Mouse (Mus musculus) midbrain, embryonic 13.5 days (tissue): ENCODE measurements around the gene Zfp978. TPM values are rescaled to one million over a fixed set of nuclear protein-coding genes. Genes with fewer than 3 reads are reported as not detected.
"Not testable (repeated sequence)": the region's sequence is repeated elsewhere in the genome, so short reads cannot be mapped to it uniquely, and the experiment has no call there.

Source experiments
- ATAC-seq: fragments of 200-750 bp; cut with Nextera tagmentation; 2 replicates; pipeline ENCODE4 v1.8.0; 2017; ENCODE audit warnings: mild to moderate bottlenecking, moderate TSS enrichment, moderate library complexity
- H3K27ac ChIP-seq: fragments of 300-500 bp; sonication (generic); 2 replicates; pipeline ENCODE4 v1.5.1; 2015; ENCODE audit warnings: inconsistent platforms, mild to moderate bottlenecking, moderate library complexity
- H3K27me3 ChIP-seq: fragments of 300-500 bp; sonication (generic); 2 replicates; pipeline ENCODE4 v1.6.1; 2015; ENCODE audit warnings: mild to moderate bottlenecking, inconsistent platforms
- H3K36me3 ChIP-seq: fragments of 300-500 bp; sonication (generic); 2 replicates; pipeline ENCODE4 v1.6.1; 2015; ENCODE audit warnings: mild to moderate bottlenecking, inconsistent platforms
- H3K4me1 ChIP-seq: fragments of 300-500 bp; sonication (generic); replicated peaks from 2 replicates; pipeline ENCODE4 v1.6.1; 2015; ENCODE audit warnings: inconsistent platforms
- H3K4me2 ChIP-seq: fragments of 300-500 bp; sonication (generic); replicated peaks from 2 replicates; pipeline ENCODE4 v1.6.1; 2015; ENCODE audit warnings: moderate library complexity, mild to moderate bottlenecking, inconsistent platforms
- H3K4me3 ChIP-seq: fragments of 300-500 bp; sonication (generic); replicated peaks from 2 replicates; pipeline ENCODE4 v1.5.1; 2015; ENCODE audit warnings: mild to moderate bottlenecking, inconsistent platforms
- H3K9ac ChIP-seq: fragments of 300-500 bp; sonication (generic); replicated peaks from 2 replicates; pipeline ENCODE4 v1.6.1; 2015; ENCODE audit warnings: mild to moderate bottlenecking, inconsistent platforms
- H3K9me3 ChIP-seq: fragments of 300-500 bp; sonication (generic); 2 replicates; pipeline ENCODE4 v1.6.1; 2016; ENCODE audit warnings: mild to moderate bottlenecking, inconsistent platforms
- WGBS: fragments of 180-500 bp; shearing (Covaris S2); methylation state at CpG from one replicate; pipeline ENCODE4 v1.1.7; 2015; 5-methylcytosine and 5-hydroxymethylcytosine counted together
- polyA plus RNA-seq: library from polyadenylated mRNA; unstranded; fragments of >200 nt; fragmentation: Nextera tagmentation; extraction: Ambion mirVana; gene quantifications from 2 replicates; pipeline ENCODE4 v1.2.1, GENCODE M21; 2015

The Zfp978 gene
- polyA plus RNA-seq, 1 experiment from 2014 or later, result 0.13 TPM

DNA sequence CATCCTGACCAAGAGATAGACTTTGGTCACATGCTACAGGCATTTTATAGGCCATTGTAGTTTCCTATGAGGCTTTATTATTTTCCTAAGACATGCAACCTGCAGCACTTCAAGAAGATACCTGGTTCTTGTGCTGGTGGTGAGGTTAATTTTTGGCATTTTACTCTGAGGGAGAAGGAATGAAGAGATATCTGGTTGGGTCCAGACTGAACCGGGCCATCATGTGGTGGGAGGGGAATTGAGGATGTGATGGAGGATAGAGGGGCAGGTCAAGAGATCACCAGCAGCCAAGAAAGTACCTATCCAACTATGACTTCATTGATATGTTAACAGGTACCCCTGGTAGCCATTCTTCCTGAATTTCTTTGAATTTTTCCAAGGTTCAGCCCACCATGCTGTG lies 769 bp downstream of the Zfp978 start:
- H3K4me2 ChIP-seq, H3K4me3 ChIP-seq, H3K9ac ChIP-seq, H3K27me3 ChIP-seq, H3K36me3 ChIP-seq, H3K4me1 ChIP-seq, H3K9me3 ChIP-seq, H3K27ac ChIP-seq, ATAC-seq: not testable (repeated sequence)
- WGBS, result no CpG with 5 or more reads among the region's 1 CpGs

DNA sequence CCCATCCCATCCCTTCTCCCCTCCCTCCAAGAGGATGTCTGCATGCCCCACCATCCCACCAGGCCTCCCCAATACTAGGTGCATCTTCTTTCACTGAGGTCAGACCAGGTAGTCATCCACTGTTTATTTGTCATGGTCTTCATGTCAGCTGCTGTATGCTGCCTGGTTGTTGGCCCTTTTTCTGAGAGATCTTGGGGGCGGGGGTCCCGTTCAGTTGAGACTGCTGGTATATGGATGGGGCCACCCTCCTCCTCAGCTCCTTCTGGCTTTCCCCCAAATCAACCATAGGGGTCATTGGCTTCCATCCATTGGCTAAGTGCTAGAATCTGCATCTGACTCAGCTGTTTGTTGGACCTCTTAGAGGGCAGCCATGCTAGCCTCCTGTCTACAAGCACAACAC lies 8.5 kb downstream of the Zfp978 start:
- H3K4me2 ChIP-seq, H3K9me3 ChIP-seq, H3K4me1 ChIP-seq, H3K27ac ChIP-seq, H3K27me3 ChIP-seq, H3K9ac ChIP-seq, H3K36me3 ChIP-seq, H3K4me3 ChIP-seq: not testable (repeated sequence)
- WGBS, result no CpG with 5 or more reads among the region's 2 CpGs
- ATAC-seq, result peak; percentile 50; the same call in 1 of the 2 replicates

DNA sequence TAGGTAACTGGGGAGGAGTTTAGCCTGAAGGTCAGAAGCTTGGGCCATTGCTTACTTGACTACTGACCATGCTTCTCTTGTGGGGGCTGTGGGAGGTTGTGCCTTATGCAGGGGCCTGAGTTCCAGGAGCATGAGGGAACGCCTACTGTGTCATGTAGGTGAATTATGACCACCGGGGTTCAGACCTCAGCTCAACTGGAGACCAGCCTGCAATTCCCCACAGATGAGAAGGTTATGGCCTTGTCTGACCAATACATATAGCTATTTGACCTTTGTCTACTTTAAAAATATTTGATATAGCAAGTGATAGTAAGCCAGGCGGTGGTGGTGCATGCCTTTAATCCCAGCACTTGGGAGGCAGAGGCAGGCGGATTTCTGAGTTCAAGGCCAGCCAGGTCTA lies 22.1 kb downstream of the Zfp978 start:
- H3K36me3 ChIP-seq, ATAC-seq, H3K4me3 ChIP-seq, H3K9ac ChIP-seq, H3K4me2 ChIP-seq, H3K27ac ChIP-seq, H3K27me3 ChIP-seq, H3K9me3 ChIP-seq, H3K4me1 ChIP-seq: not testable (repeated sequence)
- 76% methylated on average over 4 of the region's 4 CpGs for WGBS

DNA sequence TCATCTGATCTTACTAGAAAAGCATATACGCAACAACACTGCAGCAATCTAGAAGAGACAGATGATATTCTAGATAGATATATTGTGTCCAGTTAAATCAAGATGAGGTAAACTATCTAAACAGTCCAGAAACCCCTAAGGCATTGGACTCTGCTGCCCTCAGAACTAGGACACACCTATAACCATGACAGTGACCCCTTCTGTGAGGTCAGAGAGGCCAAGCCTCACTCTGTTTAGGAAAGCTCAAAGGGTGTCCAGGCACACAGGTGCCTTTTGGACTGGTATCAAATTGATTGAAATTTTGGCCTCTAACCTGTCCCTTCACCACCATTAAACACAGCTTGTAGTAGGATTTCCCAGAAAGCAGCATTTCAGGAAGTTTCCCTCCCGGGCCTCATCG lies 36.1 kb downstream of the Zfp978 start:
- WGBS, result 77% methylated on average over 3 of the region's 3 CpGs

DNA sequence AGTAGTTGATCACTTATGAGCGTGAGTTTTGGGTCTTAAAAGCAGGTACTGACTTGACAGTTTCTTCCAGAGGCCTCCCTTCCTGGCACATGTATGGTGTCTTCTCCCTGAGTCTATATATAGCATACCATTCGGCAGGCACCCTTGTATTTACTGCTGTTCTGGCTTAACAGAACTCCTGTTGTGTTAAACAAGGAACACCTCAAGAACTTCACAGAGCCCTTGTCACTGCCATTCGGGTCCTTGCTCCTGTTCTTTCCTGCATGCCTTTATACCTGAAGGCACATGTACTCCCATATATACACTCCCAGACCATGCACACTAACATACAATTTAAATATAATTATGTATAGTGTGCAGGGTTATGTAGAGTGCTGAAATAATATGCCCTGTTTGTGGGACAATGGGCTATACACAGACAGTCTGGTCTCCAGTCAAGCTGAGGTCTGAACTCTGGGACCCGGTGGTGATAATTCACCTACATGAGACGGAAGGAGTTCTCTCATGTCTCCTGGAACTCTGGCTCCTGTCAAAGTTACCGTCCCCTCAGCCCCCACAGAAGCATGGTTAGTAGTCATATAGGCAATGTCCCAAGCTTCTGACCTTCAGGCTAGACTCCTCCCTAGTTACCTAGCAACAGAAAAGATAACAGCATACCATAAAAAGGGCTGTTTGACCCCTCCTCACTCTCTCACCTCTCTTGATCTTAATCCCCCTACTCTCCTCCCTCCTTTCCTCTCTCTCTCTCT lies 37.0 kb downstream of the Zfp978 start:
- not testable (repeated sequence) for H3K27ac ChIP-seq, H3K36me3 ChIP-seq, ATAC-seq, H3K4me3 ChIP-seq, H3K27me3 ChIP-seq, H3K4me2 ChIP-seq, H3K9ac ChIP-seq, H3K4me1 ChIP-seq
- peaks cover 52% of the 10 kb centered on the region for H3K9me3 ChIP-seq
- WGBS, result 81% methylated on average over 6 of the region's 6 CpGs

More for the DNA sequence above, 36.1 kb downstream of the Zfp978 start:
- not testable (repeated sequence) for H3K9ac ChIP-seq, H3K4me3 ChIP-seq, H3K36me3 ChIP-seq, ATAC-seq, H3K4me2 ChIP-seq, H3K27ac ChIP-seq, H3K4me1 ChIP-seq, H3K27me3 ChIP-seq
- peaks cover 47% of the 10 kb centered on the region for H3K9me3 ChIP-seq

DNA sequence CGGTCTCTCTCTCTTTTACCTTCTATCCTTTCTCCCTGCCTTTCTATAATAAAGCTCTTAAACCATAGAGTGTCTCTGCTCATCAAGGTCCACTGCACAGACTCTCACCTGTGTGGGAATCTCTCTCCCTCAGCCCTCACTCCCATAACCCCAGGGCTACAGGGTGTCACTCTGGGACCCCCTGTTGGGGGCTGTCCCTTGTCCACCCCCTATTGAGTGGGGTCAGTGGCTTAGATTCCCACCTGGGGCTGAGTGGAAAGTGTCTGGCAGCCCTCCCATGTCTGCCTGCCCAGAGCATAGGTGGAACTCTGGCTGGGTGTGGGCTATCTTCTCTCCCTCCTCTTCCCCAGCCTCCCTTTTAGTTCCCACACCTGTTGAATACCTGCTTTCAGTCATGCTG lies 37.6 kb downstream of the Zfp978 start:
- ATAC-seq, H3K4me1 ChIP-seq, H3K4me2 ChIP-seq, H3K27ac ChIP-seq, H3K9ac ChIP-seq, H3K36me3 ChIP-seq, H3K27me3 ChIP-seq, H3K4me3 ChIP-seq: not testable (repeated sequence)
- peaks cover 58% of the 10 kb centered on the region for H3K9me3 ChIP-seq
- 86% methylated on average over 1 of the region's 1 CpGs for WGBS

DNA sequence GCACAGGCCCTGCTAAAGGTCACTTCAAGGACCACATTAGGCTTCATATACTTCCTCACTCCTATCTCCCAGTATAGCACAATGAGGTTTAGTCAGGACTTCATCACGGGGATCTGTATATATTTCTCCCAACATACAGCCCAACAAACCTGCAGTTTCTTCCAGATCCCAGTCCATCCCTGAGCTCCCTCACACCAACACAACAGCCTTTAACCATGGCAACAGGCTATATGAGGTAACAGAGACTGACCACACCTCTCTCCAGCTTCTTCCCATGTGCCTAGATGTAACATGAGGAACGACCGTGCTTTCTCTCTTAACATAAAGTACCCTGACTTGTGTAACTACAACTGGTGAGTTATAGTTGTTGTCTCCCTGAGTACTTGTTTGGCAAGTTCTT lies 38.4 kb downstream of the Zfp978 start:
- ATAC-seq, H3K27ac ChIP-seq, H3K9ac ChIP-seq, H3K36me3 ChIP-seq, H3K4me3 ChIP-seq, H3K4me1 ChIP-seq, H3K27me3 ChIP-seq, H3K4me2 ChIP-seq: not testable (repeated sequence)
- H3K9me3 ChIP-seq, result peaks cover 66% of the 10 kb centered on the region
- 76% methylated on average over 3 of the region's 3 CpGs for WGBS

DNA sequence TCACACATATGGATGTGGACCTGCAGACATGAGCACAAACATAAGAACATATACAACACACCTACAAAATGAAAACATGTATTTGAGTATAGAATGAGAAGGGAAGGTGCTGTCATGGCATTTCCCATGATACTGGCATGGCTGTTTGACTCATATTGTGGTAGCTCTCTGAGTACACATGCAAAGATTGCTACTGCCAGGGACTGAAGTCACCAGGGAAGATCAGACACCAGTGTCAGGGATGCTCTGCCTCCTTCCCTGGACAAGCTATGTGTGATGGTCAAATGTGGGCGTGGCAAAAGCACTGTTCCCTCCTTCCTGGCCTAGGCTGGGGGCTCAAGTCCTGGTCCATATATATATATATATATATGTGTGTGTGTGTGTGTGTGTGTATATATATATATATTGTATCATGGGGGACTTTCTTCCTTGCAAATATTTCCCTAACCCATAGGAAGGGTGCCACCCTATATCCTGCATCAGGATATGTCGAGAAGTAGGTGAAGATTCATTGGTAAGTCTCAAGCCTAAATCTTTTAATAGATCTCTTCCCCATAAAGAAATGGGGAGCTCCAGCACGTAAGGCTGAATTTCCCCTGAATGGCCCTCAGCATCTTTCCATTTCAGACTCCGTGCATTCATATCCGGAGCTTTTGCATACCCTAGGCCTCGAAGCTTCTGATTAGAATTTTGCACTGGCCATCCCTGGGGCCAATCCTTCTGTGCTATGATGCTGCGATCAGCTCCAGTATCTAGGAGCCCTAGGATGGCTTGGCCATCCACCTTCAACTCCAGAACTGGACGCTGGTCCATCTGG lies 39.1 kb downstream of the Zfp978 start:
- not testable (repeated sequence) for H3K27ac ChIP-seq, H3K4me3 ChIP-seq, H3K4me1 ChIP-seq, H3K27me3 ChIP-seq, H3K36me3 ChIP-seq, H3K9ac ChIP-seq, H3K4me2 ChIP-seq
- peaks cover 66% of the 10 kb centered on the region for H3K9me3 ChIP-seq
- ATAC-seq, result 0 out of 2 replicates have a peak, but pooled peaks have one; percentile 51
- 86% methylated on average over 8 of the region's 8 CpGs for WGBS

DNA sequence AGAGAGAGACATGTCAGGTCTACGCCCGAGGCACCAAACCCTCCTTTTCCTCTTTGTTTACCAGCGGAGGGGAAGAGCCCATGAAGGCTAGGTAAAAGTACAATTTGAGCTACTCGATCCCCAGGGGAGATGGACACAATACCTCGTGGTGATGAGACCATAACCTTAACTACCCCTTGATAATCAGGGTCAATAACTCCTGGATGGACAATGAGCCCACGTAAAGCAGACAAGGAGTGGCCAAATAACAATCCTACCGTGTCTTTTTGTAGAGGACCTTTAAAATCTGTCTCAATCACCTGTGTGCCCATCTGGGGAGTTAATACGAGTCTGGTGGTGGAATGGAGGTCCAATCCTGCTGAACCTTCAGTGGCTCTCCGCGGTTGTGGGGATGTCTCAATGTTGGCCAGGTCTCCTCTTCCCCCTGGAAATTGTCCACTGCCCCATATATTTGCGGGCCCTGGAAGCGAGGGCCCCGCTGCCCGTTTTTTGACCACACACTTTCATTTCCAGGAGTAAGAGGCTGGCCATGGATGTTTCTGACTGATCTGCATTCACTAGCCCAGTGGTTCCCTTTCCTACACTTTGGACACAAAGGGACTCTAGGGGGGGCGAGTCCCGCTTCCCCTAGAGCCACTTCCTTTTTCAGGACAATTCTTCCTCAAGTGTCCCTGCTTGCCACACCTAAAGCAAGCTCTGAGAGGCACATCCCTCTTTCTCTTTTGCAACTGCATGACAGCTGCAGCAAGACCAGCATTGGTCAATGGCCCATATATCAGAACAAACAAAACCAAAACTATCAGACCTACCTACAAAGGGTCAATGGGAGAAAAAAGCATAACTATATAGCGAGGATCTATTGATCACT lies 40.0 kb downstream of the Zfp978 start:
- not testable (repeated sequence) for H3K4me1 ChIP-seq, ATAC-seq, H3K27me3 ChIP-seq, H3K27ac ChIP-seq, H3K4me3 ChIP-seq, H3K36me3 ChIP-seq, H3K9ac ChIP-seq, H3K4me2 ChIP-seq
- 83% methylated on average over 17 of the region's 17 CpGs for WGBS
- peaks cover 64% of the 10 kb centered on the region for H3K9me3 ChIP-seq

DNA sequence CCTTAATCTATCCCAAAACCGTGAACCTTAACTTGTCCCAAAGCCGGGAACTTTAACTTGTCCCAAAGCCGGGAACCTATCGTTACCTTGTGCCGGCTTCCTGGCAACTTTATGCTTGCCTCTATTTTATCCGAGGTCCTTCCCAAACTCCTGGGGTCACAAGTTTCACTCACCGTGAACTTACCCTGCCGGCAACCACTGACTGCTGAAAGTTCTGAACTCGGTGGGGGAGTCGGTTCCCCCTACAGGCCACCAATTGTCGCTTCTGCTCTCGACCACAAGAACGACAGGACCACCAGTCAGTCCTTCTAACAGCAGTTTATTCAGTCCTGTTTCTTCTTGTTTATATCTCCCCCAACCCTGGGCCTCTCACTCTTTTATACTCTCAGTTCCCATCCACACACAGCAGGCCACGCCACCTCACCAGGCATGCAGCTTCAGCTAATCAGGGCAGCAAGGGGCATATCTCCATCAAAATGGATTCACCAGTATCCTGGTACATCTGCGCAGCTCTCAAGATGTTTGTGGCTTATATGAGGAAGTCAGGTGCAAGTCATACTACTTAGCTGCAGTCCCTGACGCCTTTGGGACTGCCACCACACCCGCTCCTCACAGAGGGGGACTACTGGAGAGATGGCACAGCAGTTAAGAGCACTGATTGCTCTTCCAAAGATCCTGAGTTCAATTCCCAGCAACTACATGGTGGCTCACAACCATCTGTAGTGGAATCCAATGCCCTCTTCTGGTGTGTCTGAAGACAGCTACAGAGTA lies 40.8 kb downstream of the Zfp978 start:
- H3K9me3 ChIP-seq, result peaks cover 63% of the 10 kb centered on the region
- H3K9ac ChIP-seq, H3K27me3 ChIP-seq, H3K36me3 ChIP-seq, H3K4me2 ChIP-seq, ATAC-seq, H3K27ac ChIP-seq, H3K4me3 ChIP-seq, H3K4me1 ChIP-seq: not testable (repeated sequence)
- WGBS, result 83% methylated on average over 17 of the region's 17 CpGs

DNA sequence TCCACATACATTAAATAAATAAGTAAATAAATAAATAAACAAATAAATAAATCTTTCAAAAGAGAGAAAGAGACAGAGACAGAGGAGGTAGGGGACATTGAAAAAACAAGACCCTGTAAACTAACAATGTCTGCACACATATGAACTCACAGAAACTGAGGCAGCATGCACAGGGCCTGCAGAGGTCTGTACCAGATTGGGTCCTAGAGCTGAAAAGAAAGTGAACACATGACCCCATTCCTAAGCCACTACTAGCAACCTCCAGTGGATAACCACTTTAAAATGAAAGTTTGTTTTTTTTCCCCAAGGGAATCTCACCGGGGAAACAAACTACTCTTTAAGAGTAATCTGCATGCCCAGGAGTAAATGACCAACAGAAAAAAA lies 41.4 kb downstream of the Zfp978 start:
- H3K36me3 ChIP-seq, H3K4me2 ChIP-seq, H3K9ac ChIP-seq, H3K27me3 ChIP-seq, H3K27ac ChIP-seq, H3K4me3 ChIP-seq, H3K4me1 ChIP-seq, ATAC-seq: not testable (repeated sequence)
- 29% methylated on average over 1 of the region's 1 CpGs for WGBS
- peaks cover 59% of the 10 kb centered on the region for H3K9me3 ChIP-seq
